Mouse (Mus musculus) midbrain, embryonic 12.5 days (tissue): ENCODE results near the gene Uck2. TPM values are rescaled to one million over a fixed set of nuclear protein-coding genes. Genes with fewer than 3 reads are reported as not detected.

Experiments
- ATAC-seq: fragments of 200-750 bp; cut with Nextera tagmentation; 2 replicates; pipeline ENCODE4 v1.8.0; 2017; ENCODE audit warnings: low read depth, moderate TSS enrichment, moderate library complexity; ENCODE audit not compliant: low FRiP score
- H3K27ac ChIP-seq: fragments of 300-500 bp; sonication (generic); replicated peaks from 2 replicates; pipeline ENCODE4 v1.5.1; 2016; ENCODE audit warnings: mild to moderate bottlenecking
- H3K27me3 ChIP-seq: fragments of 300-500 bp; sonication (generic); 2 replicates; pipeline ENCODE4 v1.6.1; 2016; ENCODE audit warnings: mild to moderate bottlenecking
- H3K36me3 ChIP-seq: fragments of 300-500 bp; sonication (generic); 2 replicates; pipeline ENCODE4 v1.6.1; 2016
- H3K4me1 ChIP-seq: fragments of 300-500 bp; sonication (generic); 2 replicates; pipeline ENCODE4 v1.6.1; 2016
- H3K4me2 ChIP-seq: fragments of 300-500 bp; sonication (generic); replicated peaks from 2 replicates; pipeline ENCODE4 v1.6.1; 2016; ENCODE audit warnings: mild to moderate bottlenecking, moderate library complexity
- H3K4me3 ChIP-seq: fragments of 300-500 bp; sonication (generic); 2 replicates; pipeline ENCODE4 v1.5.1; 2016; ENCODE audit warnings: mild to moderate bottlenecking
- H3K9ac ChIP-seq: fragments of 300-500 bp; sonication (generic); replicated peaks from 2 replicates; pipeline ENCODE4 v1.6.1; 2016; ENCODE audit warnings: mild to moderate bottlenecking, moderate library complexity
- H3K9me3 ChIP-seq: fragments of 300-500 bp; sonication (generic); 2 replicates; pipeline ENCODE4 v1.6.1; 2016; ENCODE audit warnings: mild to moderate bottlenecking
- WGBS: fragments of 180-500 bp; shearing (Covaris S2); methylation state at CpG from one replicate; pipeline ENCODE4 v1.1.7; 2016; 5-methylcytosine and 5-hydroxymethylcytosine counted together
- polyA plus RNA-seq: library from polyadenylated mRNA; unstranded; fragments of >200 nt; fragmentation: Nextera tagmentation; extraction: Ambion mirVana; gene quantifications from 2 replicates; pipeline ENCODE4 v1.2.1, GENCODE M21; 2016

Gene Uck2
- polyA plus RNA-seq, 1 experiment from 2014 or later: 110 TPM

DNA sequence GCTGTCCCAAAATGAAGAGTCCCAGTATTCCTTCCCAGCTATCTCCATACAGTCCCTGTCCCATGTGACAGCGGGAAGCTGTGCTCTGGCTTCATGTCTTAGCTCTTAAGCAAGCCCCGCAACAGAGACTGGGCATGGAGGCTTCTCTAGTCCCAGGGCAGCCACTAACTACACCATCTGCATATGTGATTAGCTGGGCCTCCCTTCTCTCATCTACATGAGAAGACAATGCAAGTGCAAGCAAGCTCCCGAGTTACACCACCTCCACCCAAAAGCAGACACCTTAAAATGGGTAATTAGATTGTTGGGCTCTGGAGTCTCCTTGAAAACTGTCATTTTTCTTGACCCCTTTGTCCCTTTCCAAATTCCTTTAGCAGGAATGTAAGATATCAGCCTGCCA, 3.0 kb downstream of the Uck2 start:
- Histone ChIP-seq H3K4me2 (peak overlapping the region; percentile 71; the same call in 1 of the 2 replicates), H3K27ac (no peak overlapping the region), H3K36me3 (no peaks in the 10 kb centered on the region), H3K4me3 (no peak overlapping the region), H3K4me1 (peaks cover 26% of the 10 kb centered on the region), H3K9ac (no peak overlapping the region), H3K9me3 (no peaks in the 10 kb centered on the region), H3K27me3 (peaks cover 7% of the 10 kb centered on the region; the same call in 1 of the 2 replicates)
- 57% methylated on average over 3 of the region's 3 CpGs for WGBS
- ATAC-seq: no peak

DNA sequence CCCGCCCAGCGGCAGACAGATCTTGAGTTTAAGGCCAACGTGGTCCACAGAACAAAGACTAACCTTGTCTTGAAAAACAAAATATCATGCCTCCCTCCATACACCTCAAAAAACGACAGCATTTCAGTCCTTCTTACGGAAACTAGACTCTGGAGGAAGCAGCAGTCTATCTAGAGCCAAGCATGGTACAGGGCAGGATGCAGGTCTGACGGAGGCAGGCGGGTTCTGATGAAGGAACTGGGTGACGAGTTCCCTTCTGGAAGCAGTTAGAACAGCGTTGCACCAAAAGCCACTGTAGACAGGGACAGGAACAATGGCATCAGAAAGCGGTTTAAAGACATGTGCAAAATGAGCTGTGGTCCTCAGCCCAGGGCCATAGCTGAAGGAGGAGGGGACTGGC, 5.1 kb downstream of the Uck2 start:
- no peak overlapping the region for H3K27ac ChIP-seq
- H3K36me3 ChIP-seq: no peaks in the 10 kb centered on the region
- H3K4me1 ChIP-seq: peaks cover 20% of the 10 kb centered on the region
- no peak overlapping the region for H3K4me2 ChIP-seq
- H3K27me3 ChIP-seq: no peaks in the 10 kb centered on the region
- no peak overlapping the region for H3K9ac ChIP-seq
- ATAC-seq: no peak
- 90% methylated on average over 10 of the region's 10 CpGs for WGBS
- H3K4me3 ChIP-seq: no peak overlapping the region
- no peaks in the 10 kb centered on the region for H3K9me3 ChIP-seq

DNA sequence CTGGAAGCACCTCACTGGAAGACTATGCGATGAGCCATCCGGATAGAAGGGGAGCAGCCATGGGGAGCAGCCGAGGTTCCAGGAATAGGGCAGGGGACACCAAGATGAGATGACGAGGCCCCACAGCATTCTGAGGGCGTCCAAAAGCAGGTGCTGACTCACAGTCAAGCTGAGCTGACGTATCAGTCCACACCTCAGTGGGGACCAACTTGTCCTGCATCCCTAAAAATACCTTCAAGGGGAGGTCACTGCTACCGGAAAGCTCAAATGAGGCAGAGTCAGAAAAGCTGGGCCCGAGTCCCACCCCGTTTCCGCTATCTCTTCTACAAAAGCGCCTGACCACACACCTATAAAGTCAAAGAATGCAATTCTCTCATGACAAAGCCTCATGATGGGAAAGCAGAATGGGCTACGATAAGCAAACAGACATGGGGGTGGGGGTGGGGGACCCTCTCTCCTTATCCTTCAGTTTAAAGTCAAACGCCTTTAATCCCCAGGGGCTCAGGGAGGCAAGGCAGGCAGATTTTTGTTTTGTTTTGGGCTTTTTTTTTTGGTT, 5.9 kb downstream of the Uck2 start:
- Histone ChIP-seq H3K27ac (0 out of 2 replicates have a peak overlapping the region, but pooled peaks have one; percentile 6), H3K9ac (no peak overlapping the region), H3K9me3 (no peaks in the 10 kb centered on the region), H3K27me3 (no peaks in the 10 kb centered on the region), H3K4me1 (peaks cover 21% of the 10 kb centered on the region), H3K36me3 (no peaks in the 10 kb centered on the region), H3K4me3 (no peak overlapping the region), H3K4me2 (no peak overlapping the region)
- ATAC-seq: no peak
- 71% methylated on average over 13 of the region's 13 CpGs for WGBS

DNA sequence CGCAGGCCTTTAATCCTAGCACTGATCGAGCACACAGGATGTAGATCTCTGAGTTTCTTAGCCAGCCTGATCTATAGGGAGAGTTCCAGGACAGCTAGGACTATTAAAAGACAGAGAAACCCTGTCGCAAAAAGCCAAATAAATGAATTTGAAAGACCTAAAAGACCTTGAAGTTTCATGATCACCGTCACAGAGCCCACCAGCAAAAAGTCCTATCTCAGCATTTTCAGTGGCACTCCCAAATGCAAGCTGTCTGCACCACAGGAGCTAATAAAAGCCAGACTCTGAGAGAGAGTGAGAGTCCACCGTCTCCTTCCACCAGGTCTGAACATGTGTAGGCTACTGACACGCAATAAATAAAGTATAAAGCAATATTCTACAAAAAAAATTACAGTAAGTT, 6.7 kb downstream of the Uck2 start:
- Histone ChIP-seq H3K36me3 (no peaks in the 10 kb centered on the region), H3K27ac (no peak overlapping the region), H3K9me3 (no peaks in the 10 kb centered on the region), H3K9ac (no peak overlapping the region), H3K27me3 (no peaks in the 10 kb centered on the region), H3K4me2 (no peak overlapping the region), H3K4me1 (peaks cover 30% of the 10 kb centered on the region), H3K4me3 (no peak overlapping the region)
- 86% methylated on average over 6 of the region's 6 CpGs for WGBS
- no peak for ATAC-seq

DNA sequence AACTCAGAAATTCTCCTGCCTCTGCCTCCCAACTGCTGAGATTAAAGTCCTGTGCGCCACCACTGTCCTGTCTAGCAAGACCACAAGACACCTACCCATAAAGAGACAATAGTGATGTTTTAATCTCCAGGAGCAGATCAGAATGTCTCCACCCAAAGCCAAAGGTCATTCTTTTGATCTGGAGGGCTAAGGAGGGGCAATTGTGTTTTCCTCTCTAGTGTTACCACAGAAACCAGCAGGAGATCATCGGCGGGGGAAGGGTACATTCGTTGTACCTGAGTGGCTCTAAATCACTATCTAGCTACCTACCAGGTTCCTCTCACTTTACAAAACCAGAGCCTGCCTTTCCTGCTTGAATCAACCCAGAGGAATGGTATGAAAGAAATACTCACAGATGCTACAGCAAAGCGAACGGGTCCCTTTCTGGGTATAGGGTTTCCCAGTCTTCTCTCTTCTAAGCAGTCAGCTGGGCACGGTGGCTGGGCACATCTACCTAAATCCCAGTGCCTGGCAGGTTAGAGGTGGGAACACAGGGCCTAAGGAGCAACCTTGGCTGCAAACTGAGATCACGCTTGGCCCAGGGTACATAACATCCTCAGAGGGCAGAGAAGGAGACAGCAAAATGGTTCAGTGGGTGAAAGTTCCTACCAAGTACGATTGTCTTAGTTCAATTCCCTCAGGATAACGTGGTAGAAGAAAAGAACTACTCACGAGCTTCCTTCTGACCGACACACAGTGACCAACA, 10.3 kb downstream of the Uck2 start:
- no peak overlapping the region for H3K27ac ChIP-seq
- no peaks in the 10 kb centered on the region for H3K36me3 ChIP-seq
- no peak overlapping the region for H3K4me2 ChIP-seq
- H3K4me1 ChIP-seq: peaks cover 40% of the 10 kb centered on the region
- no peaks in the 10 kb centered on the region for H3K27me3 ChIP-seq
- no peak for ATAC-seq
- H3K9ac ChIP-seq: no peak overlapping the region
- WGBS: 83% methylated on average over 12 of the region's 12 CpGs
- no peaks in the 10 kb centered on the region for H3K9me3 ChIP-seq
- H3K4me3 ChIP-seq: no peak overlapping the region

DNA sequence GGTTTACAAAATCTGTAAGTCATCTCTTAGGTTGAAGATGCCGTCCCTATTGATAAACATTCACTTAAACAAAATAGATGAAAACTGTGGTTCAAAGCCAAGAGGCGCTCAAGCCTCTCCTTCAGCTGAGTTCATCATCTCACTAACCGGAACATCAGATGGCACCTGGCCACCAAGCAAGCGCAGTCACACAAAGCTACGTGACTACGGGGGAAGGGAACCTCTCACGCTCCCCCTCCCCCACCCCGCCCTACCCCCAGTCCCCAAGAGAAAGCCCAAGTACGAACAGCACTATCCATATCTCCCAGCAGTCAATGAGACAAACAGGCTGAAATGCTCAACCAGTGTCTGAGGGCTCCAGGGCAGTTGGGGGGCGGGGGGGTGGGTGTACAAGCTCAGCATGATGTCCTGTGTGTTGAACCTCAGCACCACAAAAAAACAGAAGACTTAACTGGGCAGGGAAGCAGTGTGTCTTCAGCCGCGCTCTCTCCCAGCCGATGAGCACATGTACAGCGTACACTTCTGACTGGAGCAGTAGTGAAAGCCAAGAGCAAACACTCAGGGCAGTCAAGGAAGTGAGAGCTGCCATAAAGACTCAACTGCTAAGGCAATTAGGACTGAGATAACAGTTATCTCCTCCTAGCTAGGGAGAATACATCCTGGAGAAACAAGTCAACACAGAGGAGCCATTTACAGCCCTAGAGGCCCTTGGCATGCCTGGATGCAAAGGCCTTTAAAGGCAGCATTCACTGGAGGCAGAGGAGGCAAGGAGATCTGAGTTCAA, 11.5 kb downstream of the Uck2 start:
- Histone ChIP-seq H3K9ac (no peak overlapping the region), H3K4me2 (no peak overlapping the region), H3K4me3 (no peak overlapping the region), H3K27ac (no peak overlapping the region), H3K4me1 (peaks cover 44% of the 10 kb centered on the region), H3K36me3 (no peaks in the 10 kb centered on the region), H3K9me3 (no peaks in the 10 kb centered on the region), H3K27me3 (no peaks in the 10 kb centered on the region)
- no peak for ATAC-seq
- WGBS: 71% methylated on average over 14 of the region's 14 CpGs

DNA sequence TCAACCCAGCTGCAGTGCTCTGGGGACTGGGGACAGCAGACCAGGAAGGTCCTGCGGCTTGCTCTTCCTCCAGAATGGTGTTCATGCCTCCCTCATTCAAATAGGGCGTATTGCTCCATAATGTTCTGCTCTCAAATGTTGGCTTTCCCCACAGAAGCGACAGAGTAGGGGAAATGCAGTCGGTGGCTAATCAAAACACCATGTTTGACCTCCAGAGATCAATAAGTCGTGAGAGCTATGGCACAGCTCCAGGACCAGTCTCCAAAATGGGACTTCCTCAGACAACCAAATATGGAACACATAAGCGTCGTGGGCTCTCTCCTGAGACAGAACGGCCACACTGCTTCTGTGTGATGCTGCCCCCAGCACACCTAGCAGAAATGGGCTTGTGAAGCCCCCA, 13.3 kb downstream of the Uck2 start:
- Histone ChIP-seq H3K27ac (0 out of 2 replicates have a peak overlapping the region, but pooled peaks have one; percentile 49), H3K9me3 (no peaks in the 10 kb centered on the region), H3K9ac (no peak overlapping the region), H3K36me3 (no peaks in the 10 kb centered on the region), H3K4me3 (no peak overlapping the region), H3K27me3 (no peaks in the 10 kb centered on the region), H3K4me1 (peaks cover 44% of the 10 kb centered on the region), H3K4me2 (no peak overlapping the region)
- 67% methylated on average over 8 of the region's 8 CpGs for WGBS
- no peak for ATAC-seq

DNA sequence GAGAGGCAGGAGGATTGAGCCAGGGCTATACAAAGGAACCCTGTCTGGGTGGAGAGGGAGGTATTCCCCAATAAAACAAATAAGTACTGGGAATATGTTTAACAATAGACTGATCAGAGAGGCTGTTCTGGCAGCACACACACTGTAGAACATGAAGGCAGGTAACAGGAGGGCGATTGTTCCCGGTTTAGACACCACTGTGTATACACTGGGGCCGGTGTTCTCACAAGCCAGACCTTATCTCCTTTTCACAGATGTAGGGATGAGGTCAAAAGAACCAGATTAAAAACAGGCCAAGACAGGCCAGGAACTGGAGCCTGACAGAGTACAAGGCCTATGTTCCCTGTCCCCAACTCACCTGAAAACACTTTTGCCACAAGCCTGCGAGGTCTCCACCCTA, 13.8 kb downstream of the Uck2 start:
- Histone ChIP-seq H3K4me3 (no peak overlapping the region), H3K9me3 (no peaks in the 10 kb centered on the region), H3K27ac (peak overlapping the region; percentile 49; the same call in 1 of the 2 replicates), H3K4me2 (peak overlapping the region; percentile 50; the same call in 1 of the 2 replicates), H3K27me3 (no peaks in the 10 kb centered on the region), H3K9ac (no peak overlapping the region), H3K36me3 (no peaks in the 10 kb centered on the region), H3K4me1 (peaks cover 44% of the 10 kb centered on the region)
- ATAC-seq: no peak
- WGBS: 39% methylated on average over 4 of the region's 4 CpGs

DNA sequence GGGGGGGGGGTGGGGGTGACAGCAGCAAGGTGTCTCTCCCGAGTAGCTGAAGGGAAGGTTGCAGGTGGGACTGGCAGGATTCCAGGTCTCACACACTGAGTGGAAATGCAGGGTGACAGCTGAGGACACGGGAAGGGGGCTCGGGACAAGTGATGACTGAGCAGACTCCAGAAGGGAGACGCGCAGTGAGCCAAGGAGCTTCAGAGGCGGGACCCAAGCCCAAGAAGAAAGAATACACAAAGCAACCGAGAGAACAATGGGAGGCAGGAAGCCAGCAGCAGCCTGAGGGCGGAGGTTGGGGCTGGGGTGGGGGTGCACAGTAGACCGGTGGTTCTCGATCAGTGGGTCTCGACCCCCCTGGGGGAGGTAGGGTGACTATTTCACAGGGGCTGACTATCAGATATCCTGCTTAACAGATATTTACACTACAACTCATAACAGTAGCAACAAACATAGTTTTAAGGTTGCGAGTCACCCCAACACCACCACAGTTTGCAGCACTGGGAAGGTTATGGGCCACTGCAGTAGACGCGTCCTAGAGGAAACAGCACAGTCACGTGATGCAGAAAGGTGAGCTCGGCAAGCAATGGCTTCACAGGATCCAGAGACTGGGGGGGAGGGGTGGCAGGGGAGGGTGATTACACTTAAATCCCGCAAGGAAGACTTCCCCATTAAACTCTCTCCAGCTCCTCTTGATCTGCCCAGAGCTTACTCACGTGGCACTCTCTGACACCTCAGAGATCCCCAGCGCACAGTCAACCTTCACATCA, 14.6 kb downstream of the Uck2 start:
- peak overlapping the region; percentile 21 for H3K4me3 ChIP-seq
- H3K27me3 ChIP-seq: no peaks in the 10 kb centered on the region
- no peaks in the 10 kb centered on the region for H3K9me3 ChIP-seq
- peak overlapping the region; percentile 50 for H3K4me2 ChIP-seq
- peak; percentile 50 for ATAC-seq
- WGBS: 6% methylated on average over 19 of the region's 19 CpGs
- H3K27ac ChIP-seq: peak overlapping the region; percentile 49; the same call in 1 of the 2 replicates
- H3K36me3 ChIP-seq: no peaks in the 10 kb centered on the region
- peak overlapping the region; percentile 20; the same call in 1 of the 2 replicates for H3K9ac ChIP-seq
- H3K4me1 ChIP-seq: peaks cover 44% of the 10 kb centered on the region

DNA sequence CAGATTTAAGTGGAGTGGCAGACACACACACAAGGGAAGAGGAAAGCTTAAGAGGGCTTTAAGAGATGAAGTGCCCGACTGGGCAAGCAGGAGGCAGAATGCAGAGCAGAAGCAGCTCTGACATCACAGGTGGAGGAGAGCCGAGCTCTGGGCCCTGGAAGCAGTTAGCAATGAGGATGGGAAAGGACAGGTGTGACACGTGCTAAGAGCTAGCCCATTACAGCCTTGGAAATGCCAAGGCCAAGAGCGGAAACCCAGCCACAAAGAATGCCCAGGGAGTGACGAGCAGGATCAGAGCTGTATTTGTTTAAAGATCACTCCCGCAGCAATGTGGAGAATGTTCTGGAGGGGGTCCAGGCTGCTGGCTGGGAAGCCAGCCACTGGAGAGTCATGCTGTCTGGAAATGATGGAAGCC, 15.3 kb downstream of the Uck2 start:
- H3K9me3 ChIP-seq: no peaks in the 10 kb centered on the region
- no peaks in the 10 kb centered on the region for H3K27me3 ChIP-seq
- ATAC-seq: no peak
- H3K4me2 ChIP-seq: peak overlapping the region; percentile 50
- no peak overlapping the region for H3K4me3 ChIP-seq
- WGBS: 20% methylated on average over 6 of the region's 6 CpGs
- peak overlapping the region; percentile 49; the same call in 1 of the 2 replicates for H3K27ac ChIP-seq
- peaks cover 44% of the 10 kb centered on the region for H3K4me1 ChIP-seq
- H3K36me3 ChIP-seq: no peaks in the 10 kb centered on the region
- H3K9ac ChIP-seq: peak overlapping the region; percentile 20; the same call in 1 of the 2 replicates

DNA sequence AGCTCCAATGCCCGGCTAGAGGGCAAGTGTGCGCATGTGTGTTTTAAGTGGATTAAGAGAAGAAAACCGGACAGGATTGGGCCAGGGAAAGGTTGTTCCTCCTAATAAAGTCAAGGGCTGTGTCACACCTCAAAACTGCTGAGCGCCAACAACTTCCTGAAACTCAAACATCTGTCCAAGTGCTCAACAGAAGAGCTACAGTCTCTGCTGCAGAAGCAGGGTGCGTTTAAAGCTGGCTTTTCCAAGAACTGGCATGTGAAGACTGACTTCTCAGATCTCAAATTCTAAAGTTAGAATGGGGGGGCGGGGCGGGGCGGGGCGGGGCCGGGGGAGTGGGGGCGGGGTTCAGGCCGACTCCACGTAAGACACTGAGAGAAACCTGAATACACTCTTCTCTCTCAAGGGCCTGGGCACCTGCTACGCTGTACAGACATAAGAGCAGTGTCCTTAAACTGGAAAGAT, 15.7 kb downstream of the Uck2 start:
- Histone ChIP-seq H3K27me3 (no peaks in the 10 kb centered on the region), H3K27ac (0 out of 2 replicates have a peak overlapping the region, but pooled peaks have one; percentile 49), H3K36me3 (no peaks in the 10 kb centered on the region), H3K9ac (no peak overlapping the region), H3K4me3 (no peak overlapping the region), H3K4me1 (peaks cover 44% of the 10 kb centered on the region), H3K4me2 (0 out of 2 replicates have a peak overlapping the region, but pooled peaks have one; percentile 50), H3K9me3 (no peaks in the 10 kb centered on the region)
- ATAC-seq: no peak
- 25% methylated on average over 14 of the region's 14 CpGs for WGBS
